38 mouse cellular contexts compared by ENCODE assay signal in genomic region chr7:132585695-132586491, GRCm38 (mm10). TPM values are rescaled to one million over a fixed set of nuclear protein-coding genes. Genes with fewer than 3 reads are reported as not detected.
"Had no signal": no experiment of that assay in that cellular context is flagged by ENCODE, and none has a peak within 500 bp of the region (broad histone marks: within the 10 kb centered on the region; RNA-seq: fewer than 3 reads in every experiment).

No protein-coding gene starts in this region.

- H3K4me3 ChIP-seq: gastrocnemius, adult 2 months; heart, embryonic 10.5 days; heart, embryonic 12.5 days; hindbrain, embryonic 10.5 days; hindbrain, embryonic 12.5 days; kidney, embryonic 15.5 days; limb, embryonic 13.5 days; limb, embryonic 15.5 days; liver, embryonic 13.5 days had no signal

- H3K36me3 ChIP-seq: heart, embryonic 10.5 days; heart, embryonic 12.5 days; hindbrain, embryonic 10.5 days; hindbrain, embryonic 12.5 days; kidney, embryonic 15.5 days; limb, embryonic 13.5 days; limb, embryonic 15.5 days; liver, embryonic 13.5 days had no signal

- H3K4me1 ChIP-seq: hindbrain, embryonic 10.5 days; hindbrain, embryonic 12.5 days; kidney, embryonic 15.5 days; limb, embryonic 13.5 days; limb, embryonic 15.5 days had no signal

- H3K27ac ChIP-seq: gastrocnemius, adult 2 months; heart, embryonic 10.5 days; hindbrain, embryonic 10.5 days; hindbrain, embryonic 12.5 days; hindbrain, embryonic 14.5 days; kidney, embryonic 15.5 days; kidney, postnatal 0 days; limb, embryonic 13.5 days; limb, embryonic 15.5 days; liver, embryonic 13.5 days had no signal

- H3K9me3 ChIP-seq: heart, embryonic 10.5 days; heart, embryonic 12.5 days; hindbrain, embryonic 10.5 days; hindbrain, embryonic 12.5 days; kidney, embryonic 15.5 days; limb, embryonic 13.5 days; limb, embryonic 15.5 days; liver, embryonic 13.5 days had no signal

- ATAC-seq: hindbrain, embryonic 16.5 days; inflammation-experienced regulatory T-cells, adult 6 months had no signal

- H3K9ac ChIP-seq: heart, embryonic 12.5 days; hindbrain, embryonic 12.5 days; hindbrain, embryonic 14.5 days; kidney, embryonic 15.5 days; limb, embryonic 13.5 days; limb, embryonic 15.5 days; liver, embryonic 13.5 days had no signal

- DNase-seq: gastrocnemius, adult 2 months; gastrocnemius, postnatal 10 days; gastrocnemius, postnatal 25 days; heart, adult 18-20 months; heart, postnatal 10 days; heart, postnatal 4 days; kidney, adult 11 months; kidney, adult 2 months; kidney, adult 9 months; kidney, postnatal 14 days; kidney, postnatal 36 days; layer of hippocampus, adult 9-11 months; layer of hippocampus, postnatal 36 days; left cerebral cortex, postnatal 4 days; liver, embryonic 13.5 days had no signal

- H3K4me2 ChIP-seq: heart, embryonic 12.5 days; hindbrain, embryonic 12.5 days; hindbrain, embryonic 14.5 days; kidney, embryonic 15.5 days; limb, embryonic 13.5 days; limb, embryonic 15.5 days; liver, embryonic 11.5 days; liver, embryonic 13.5 days had no signal

- H3K27me3 ChIP-seq: heart, embryonic 12.5 days; hindbrain, embryonic 12.5 days; limb, embryonic 13.5 days had no signal

RNA-seq across cellular contexts. Expression of gene Nkx1-2, which starts 13.5 kb away (rescaled TPM):
- total RNA-seq: gastrocnemius, adult 2 months; gastrocnemius, postnatal 10 days; gastrocnemius, postnatal 25 days; gastrocnemius, postnatal 4 days; granulocyte monocyte progenitor cell, adult 5-6 weeks; heart, adult 18-20 months; heart, adult 8-10 months; heart, postnatal 10 days; heart, postnatal 25 days; heart, postnatal 4 days; layer of hippocampus, adult 18-20 months; layer of hippocampus, postnatal 14 days; layer of hippocampus, postnatal 36 days; left cerebral cortex, postnatal 10 days; left cerebral cortex, postnatal 25 days; left cerebral cortex, postnatal 4 days had no signal
- polyA plus RNA-seq: heart, embryonic 10.5 days; heart, embryonic 12.5 days; heart, embryonic 14.5 days; heart, embryonic 16.5 days; inflammation-experienced regulatory T-cells, adult 6 months; kidney, adult 2 months; kidney, embryonic 15.5 days; large intestine, adult 2 months; liver, embryonic 11.5 days; liver, embryonic 13.5 days had no signal
